Mouse (Mus musculus) intestine, embryonic 16.5 days (tissue): ENCODE data around the gene Sema4a. TPM values are rescaled to one million over a fixed set of nuclear protein-coding genes. Genes with fewer than 3 reads are reported as not detected.

Experiments used
- ATAC-seq: fragments of 200-750 bp; cut with Nextera tagmentation; 2 replicates; pipeline ENCODE4 v1.8.0; 2017; ENCODE audit warnings: moderate TSS enrichment, moderate library complexity
- H3K27ac ChIP-seq: fragments of 300-500 bp; sonication (generic); 2 replicates; pipeline ENCODE4 v1.5.1; 2014; ENCODE audit warnings: mild to moderate bottlenecking, low read length
- H3K27me3 ChIP-seq: fragments of 300-500 bp; sonication (generic); replicated peaks from 2 replicates; pipeline ENCODE4 v1.6.1; 2014; ENCODE audit warnings: low read length, control low read depth, mixed read lengths; ENCODE audit not compliant: control insufficient read depth, insufficient read depth
- H3K36me3 ChIP-seq: fragments of 300-500 bp; sonication (generic); 2 replicates; pipeline ENCODE4 v1.6.1; 2014; ENCODE audit warnings: low read length, control low read depth; ENCODE audit not compliant: control insufficient read depth, insufficient read depth
- H3K4me1 ChIP-seq: fragments of 300-500 bp; sonication (generic); 2 replicates; pipeline ENCODE4 v1.6.1; 2014; ENCODE audit warnings: low read length, control low read depth, mixed read lengths; ENCODE audit not compliant: control insufficient read depth, insufficient read depth
- H3K4me2 ChIP-seq: fragments of 300-500 bp; sonication (generic); 2 replicates; pipeline ENCODE4 v1.6.1; 2014; ENCODE audit warnings: low read depth, low read length, control low read depth
- H3K4me3 ChIP-seq: fragments of 300-500 bp; sonication (generic); 2 replicates; pipeline ENCODE4 v1.5.1; 2014; ENCODE audit warnings: mild to moderate bottlenecking, low read length
- H3K9ac ChIP-seq: fragments of 300-500 bp; sonication (generic); 2 replicates; pipeline ENCODE4 v1.6.1; 2014; ENCODE audit warnings: low read depth, low read length
- H3K9me3 ChIP-seq: fragments of 300-500 bp; sonication (generic); 2 replicates; pipeline ENCODE4 v1.6.1; 2016; ENCODE audit warnings: low read length, control low read depth; ENCODE audit not compliant: control insufficient read depth
- WGBS: fragments of 180-500 bp; shearing (Covaris S2); extraction: QIAGEN DNeasy Blood & Tissue Kit; methylation state at CpG from one replicate; pipeline ENCODE4 v1.1.7; 2014; 5-methylcytosine and 5-hydroxymethylcytosine counted together
- polyA plus RNA-seq: library from polyadenylated mRNA; unstranded; fragments of >200 nt; fragmentation: Nextera tagmentation; extraction: Ambion mirVana; gene quantifications from 2 replicates; pipeline ENCODE4 v1.2.1, GENCODE M21; 2015

The Sema4a gene
- polyA plus RNA-seq, 1 experiment from 2014 or later = 60.9 TPM

- peak overlapping the region; percentile 64 for H3K4me3 ChIP-seq
- ATAC-seq = peak; percentile 26
- 20% methylated on average over 7 of the region's 7 CpGs for WGBS
- no peaks in the 10 kb centered on the region for H3K27me3 ChIP-seq
- H3K27ac ChIP-seq = peak overlapping the region; percentile 84
- H3K9ac ChIP-seq = peak overlapping the region; percentile 89
- H3K36me3 ChIP-seq = no peaks in the 10 kb centered on the region
- H3K4me2 ChIP-seq = peak overlapping the region; percentile 54
- H3K4me1 ChIP-seq = peaks cover 30% of the 10 kb centered on the region
- no peaks in the 10 kb centered on the region for H3K9me3 ChIP-seq
Observed at GRCm38 (mm10) chr3:88410645-88411031, 50.3 kb downstream of the Sema4a start.

- ATAC-seq = peak; percentile 93
- Histone ChIP-seq H3K4me3 (peak within 1 kb of the TSS; percentile 64), H3K27me3 (no peaks in the 10 kb centered on the region), H3K4me2 (peak within 1 kb of the TSS; percentile 54), H3K9me3 (no peaks in the 10 kb centered on the region), H3K9ac (peak within 1 kb of the TSS; percentile 89), H3K4me1 (peaks cover 25% of the 10 kb centered on the region), H3K36me3 (no peaks in the 10 kb centered on the region), H3K27ac (peak within 1 kb of the TSS; percentile 87)
- WGBS = under 1% methylated on average over 54 of the region's 54 CpGs
Observed at GRCm38 (mm10) chr3:88409741-88410644, 51.0 kb downstream of the Sema4a start, which contains the start of gene Pmf1. TSS of gene Pmf1 (minus strand) at chr3:88410331.

DNA sequence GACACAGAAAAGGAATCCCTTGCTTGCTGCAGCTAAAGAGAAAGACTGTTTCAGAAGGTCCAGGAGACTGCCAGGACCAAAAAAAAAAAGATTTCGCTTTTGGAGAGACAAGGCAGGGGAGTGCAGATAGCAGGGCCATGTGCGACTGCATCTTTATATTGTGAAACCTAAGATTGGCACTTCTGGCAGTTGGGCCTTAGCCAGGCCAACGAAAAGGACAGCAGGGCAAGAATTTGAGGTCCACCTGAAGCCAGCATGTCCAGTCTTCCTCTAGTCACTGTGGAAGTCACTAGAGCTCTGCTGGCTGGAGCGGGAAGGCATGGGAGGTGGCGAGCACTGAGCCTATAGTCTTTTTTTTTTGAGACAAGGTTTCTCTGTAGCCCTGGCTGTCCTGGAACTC lies 52.0 kb downstream of the Sema4a start:
- ATAC-seq = no peak
- H3K4me3 ChIP-seq = peak overlapping the region; percentile 64
- H3K4me1 ChIP-seq = peaks cover 25% of the 10 kb centered on the region
- peak overlapping the region; percentile 54 for H3K4me2 ChIP-seq
- no peaks in the 10 kb centered on the region for H3K27me3 ChIP-seq
- peak overlapping the region; percentile 89 for H3K9ac ChIP-seq
- 55% methylated on average over 5 of the region's 5 CpGs for WGBS
- no peaks in the 10 kb centered on the region for H3K9me3 ChIP-seq
- peaks cover 1% of the 10 kb centered on the region for H3K36me3 ChIP-seq
- peak overlapping the region; percentile 87; the same call in 1 of the 2 replicates for H3K27ac ChIP-seq

DNA sequence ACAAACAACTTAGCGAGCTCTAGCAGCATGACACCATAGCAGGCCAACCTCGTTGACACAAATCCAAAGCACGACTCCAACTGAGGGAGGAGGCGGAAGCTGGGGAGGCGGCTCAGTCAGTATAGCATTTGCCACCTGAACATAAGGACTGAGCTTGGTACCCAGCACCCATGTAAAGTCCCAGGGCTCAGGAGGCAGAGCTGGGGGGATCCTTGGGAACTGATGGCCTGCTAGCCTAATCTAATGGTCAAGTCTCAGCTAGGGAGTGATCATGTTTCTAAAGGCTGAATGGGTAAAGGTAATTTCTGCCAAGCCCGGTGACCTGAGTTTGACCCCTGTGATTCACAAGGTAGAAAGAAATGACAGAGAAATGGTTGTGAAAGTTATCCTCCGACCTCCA lies 53.5 kb downstream of the Sema4a start:
- Histone ChIP-seq H3K27ac (no peak overlapping the region), H3K27me3 (no peaks in the 10 kb centered on the region), H3K36me3 (peaks cover 4% of the 10 kb centered on the region), H3K4me1 (peaks cover 25% of the 10 kb centered on the region), H3K9ac (no peak overlapping the region), H3K9me3 (no peaks in the 10 kb centered on the region), H3K4me2 (no peak overlapping the region), H3K4me3 (no peak overlapping the region)
- ATAC-seq = no peak
- WGBS = 52% methylated on average over 7 of the region's 7 CpGs

- 0% methylated on average over 2 of the region's 2 CpGs for WGBS
- peaks cover 4% of the 10 kb centered on the region for H3K36me3 ChIP-seq
- H3K27ac ChIP-seq = no peak overlapping the region
- no peak overlapping the region for H3K4me2 ChIP-seq
- no peaks in the 10 kb centered on the region for H3K27me3 ChIP-seq
- H3K9me3 ChIP-seq = no peaks in the 10 kb centered on the region
- peaks cover 25% of the 10 kb centered on the region for H3K4me1 ChIP-seq
- no peak overlapping the region for H3K9ac ChIP-seq
- no peak for ATAC-seq
- H3K4me3 ChIP-seq = no peak overlapping the region
Observed at GRCm38 (mm10) chr3:88407090-88407489, 53.9 kb downstream of the Sema4a start.

DNA sequence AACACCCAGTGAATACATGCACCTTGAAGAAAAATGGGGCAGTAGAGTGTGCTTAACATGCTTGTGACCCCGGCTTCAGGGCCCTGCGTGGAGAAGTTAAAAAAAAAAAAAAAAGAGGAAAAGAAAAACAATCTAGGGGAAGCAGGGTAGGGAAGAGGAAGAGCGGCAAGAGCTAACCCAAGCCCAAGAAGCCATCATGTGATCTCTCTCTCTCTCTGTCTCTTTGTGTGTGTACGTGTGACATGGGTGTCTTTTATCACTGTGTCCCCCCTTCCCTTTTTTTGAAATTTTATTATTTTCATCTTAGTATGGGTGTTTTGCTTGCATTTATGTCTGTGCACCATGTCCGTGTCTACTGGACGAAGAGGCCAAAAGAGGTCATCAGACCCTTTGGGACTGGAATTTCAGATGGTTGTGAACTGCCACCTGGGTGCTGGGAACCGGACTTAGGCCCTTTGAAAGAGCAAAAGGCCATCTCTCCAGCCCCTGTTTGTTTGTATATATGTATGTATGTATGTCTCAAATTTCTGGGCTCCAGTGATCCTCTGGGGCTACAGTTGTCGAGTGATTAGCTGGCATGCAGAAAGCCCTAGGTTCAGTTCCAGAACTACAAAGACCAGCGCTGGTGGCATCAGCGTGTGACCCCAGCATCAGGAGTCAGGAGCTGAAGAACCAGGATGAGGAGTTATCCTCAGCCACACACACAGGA lies 57.3 kb downstream of the Sema4a start:
- Histone ChIP-seq H3K9me3 (no peaks in the 10 kb centered on the region), H3K27ac (no peak overlapping the region), H3K4me2 (no peak overlapping the region), H3K36me3 (peaks cover 4% of the 10 kb centered on the region), H3K9ac (no peak overlapping the region), H3K4me3 (no peak overlapping the region), H3K27me3 (no peaks in the 10 kb centered on the region), H3K4me1 (peaks cover 12% of the 10 kb centered on the region)
- no peak for ATAC-seq
- 93% methylated on average over 10 of the region's 10 CpGs for WGBS

DNA sequence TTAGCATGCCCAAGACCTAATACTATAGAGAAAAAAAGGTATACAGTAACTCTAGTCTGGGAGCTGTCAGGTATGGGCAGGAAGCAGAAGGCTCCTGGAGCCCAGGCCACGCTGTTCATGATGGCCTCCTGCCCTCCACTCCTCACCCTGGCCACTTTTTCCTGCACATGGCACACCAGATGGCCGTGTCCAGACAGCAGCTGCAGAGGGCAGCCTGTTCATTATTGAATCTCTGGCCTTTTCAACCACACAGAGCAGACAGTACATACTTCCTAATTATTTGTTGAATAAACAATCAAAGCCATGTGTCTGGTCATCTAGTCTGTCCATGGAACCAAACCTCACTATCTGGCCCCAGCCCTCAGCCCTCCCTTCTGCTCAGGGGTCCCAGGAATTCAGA lies 62.3 kb downstream of the Sema4a start:
- H3K9me3 ChIP-seq = no peaks in the 10 kb centered on the region
- H3K4me1 ChIP-seq = no peaks in the 10 kb centered on the region
- 78% methylated on average over 2 of the region's 2 CpGs for WGBS
- no peak overlapping the region for H3K9ac ChIP-seq
- H3K27ac ChIP-seq = no peak overlapping the region
- no peaks in the 10 kb centered on the region for H3K27me3 ChIP-seq
- H3K36me3 ChIP-seq = peaks cover 3% of the 10 kb centered on the region; the same call in 1 of the 2 replicates
- H3K4me2 ChIP-seq = no peak overlapping the region
- H3K4me3 ChIP-seq = no peak overlapping the region
- no peak for ATAC-seq

DNA sequence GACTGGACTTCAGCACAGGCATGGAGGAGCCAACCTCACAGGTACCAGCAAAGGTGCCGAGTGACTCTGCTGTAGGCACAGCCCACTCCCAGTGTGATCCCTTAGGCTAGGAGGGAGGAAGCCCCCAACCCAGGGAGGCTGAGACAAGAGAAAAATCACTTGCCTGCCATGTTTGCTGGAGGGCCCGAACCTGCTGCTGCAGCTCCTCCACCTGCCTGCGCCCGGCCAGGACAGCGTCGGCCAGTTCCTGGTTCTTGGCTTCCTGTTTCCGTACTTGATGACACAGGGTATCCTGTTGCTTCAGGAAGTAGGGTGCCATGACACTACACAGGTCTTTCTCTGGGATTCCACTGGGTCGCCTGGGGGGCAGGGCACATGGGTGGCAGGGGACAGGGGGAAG lies 65.2 kb downstream of the Sema4a start:
- Histone ChIP-seq H3K36me3 (peaks cover 3% of the 10 kb centered on the region), H3K9me3 (no peaks in the 10 kb centered on the region), H3K27ac (no peak overlapping the region), H3K9ac (no peak overlapping the region), H3K4me2 (no peak overlapping the region), H3K27me3 (no peaks in the 10 kb centered on the region), H3K4me3 (no peak overlapping the region), H3K4me1 (no peaks in the 10 kb centered on the region)
- 87% methylated on average over 8 of the region's 8 CpGs for WGBS
- ATAC-seq = no peak

DNA sequence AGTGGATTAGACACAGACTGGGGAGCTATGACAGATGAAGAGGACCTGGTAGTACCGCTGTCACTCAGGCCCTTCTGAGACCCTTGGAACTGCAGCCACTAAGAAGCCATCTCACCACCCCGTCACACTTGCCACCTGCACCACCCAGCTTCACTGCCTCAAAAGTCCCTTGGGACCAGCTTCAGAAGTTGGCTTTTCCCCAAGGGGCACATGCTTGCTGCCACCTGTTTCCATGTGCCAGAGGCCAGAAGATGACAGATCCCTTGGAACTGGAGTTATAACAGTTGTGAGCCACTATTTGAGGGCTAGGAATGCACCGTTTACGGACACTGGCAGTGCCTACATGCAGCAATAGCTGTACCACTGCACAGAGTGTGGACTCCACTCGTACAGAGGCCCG lies 65.7 kb downstream of the Sema4a start:
- Histone ChIP-seq H3K27me3 (no peaks in the 10 kb centered on the region), H3K4me2 (no peak overlapping the region), H3K4me1 (no peaks in the 10 kb centered on the region), H3K9me3 (no peaks in the 10 kb centered on the region; the same call in 1 of the 2 replicates), H3K36me3 (peaks cover 3% of the 10 kb centered on the region), H3K4me3 (no peak overlapping the region), H3K9ac (no peak overlapping the region), H3K27ac (no peak overlapping the region)
- 97% methylated on average over 6 of the region's 6 CpGs for WGBS
- ATAC-seq = no peak
